Mouse (Mus musculus) kidney, adult 2 months (tissue): Measurements from ENCODE around the gene Slc38a2.

ENCODE experiments used
- CTCF ChIP-seq: fragments of 200-500 bp; conservative IDR thresholded peaks from 2 replicates; pipeline ENCODE4 v1.5.1; 2011; ENCODE audit warnings: low read depth, mild to moderate bottlenecking, control low read depth, low read length, moderate library complexity, mixed read lengths; ENCODE audit not compliant: insufficient read depth, insufficient read length
- POLR2A ChIP-seq: fragments of 200-500 bp; IDR thresholded peaks from one replicate; pipeline ENCODE4 v1.6.1; 2011; ENCODE audit warnings: low read depth, low read length, control low read depth

GRCm38 (mm10) chr15:96735562-96736160, 36.1 kb upstream of the Slc38a2 start:
- no peak for TF ChIP-seq POLR2A
- no peak for TF ChIP-seq CTCF
